Mouse (Mus musculus) layer of hippocampus, postnatal 14 days (tissue): ENCODE results near the gene Smg6. TPM values are rescaled to one million over a fixed set of nuclear protein-coding genes. Genes with fewer than 3 reads are reported as not detected.
"Not testable (repeated sequence)": the region's sequence is repeated elsewhere in the genome, so short reads cannot be mapped to it uniquely, and the experiment has no call there.

Source experiments
- DNase-seq, 2 experiments: peaks; one replicate each; pipeline ENCODE4 v3.0.0; 2021 to 2022; ENCODE audit warnings: low spot score in 2 of 2, mixed read lengths in 1 of 2
- total RNA-seq, 2 experiments: library from RNA; stranded (reverse); gene quantifications; 2 replicates each; pipeline ENCODE4 v1.2.3; 2021

The Smg6 gene
- total RNA-seq, 2 experiments from 2014 or later, result 23.8 to 24.9 TPM

DNA sequence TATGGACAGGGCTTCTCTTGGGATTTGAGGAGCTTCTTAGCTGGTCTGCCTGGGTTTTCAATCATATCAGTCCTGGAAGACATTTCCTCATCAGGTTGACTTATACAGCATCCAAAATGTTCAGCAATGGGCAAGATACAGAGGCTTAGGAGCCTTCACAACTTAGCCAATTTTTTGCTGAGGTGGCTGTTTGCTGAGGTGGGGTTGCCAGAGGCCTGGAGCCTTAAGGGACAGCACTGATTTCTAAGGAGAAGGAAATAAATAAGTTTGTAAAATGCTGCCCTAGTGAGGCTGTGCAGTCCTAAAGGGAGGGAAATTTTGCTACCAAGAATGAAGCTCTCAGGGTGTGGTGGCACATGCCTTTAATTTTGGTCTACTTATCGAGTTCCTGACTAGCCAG lies 65.7 kb downstream of the Smg6 start:
- DNase-seq, result no peak

DNA sequence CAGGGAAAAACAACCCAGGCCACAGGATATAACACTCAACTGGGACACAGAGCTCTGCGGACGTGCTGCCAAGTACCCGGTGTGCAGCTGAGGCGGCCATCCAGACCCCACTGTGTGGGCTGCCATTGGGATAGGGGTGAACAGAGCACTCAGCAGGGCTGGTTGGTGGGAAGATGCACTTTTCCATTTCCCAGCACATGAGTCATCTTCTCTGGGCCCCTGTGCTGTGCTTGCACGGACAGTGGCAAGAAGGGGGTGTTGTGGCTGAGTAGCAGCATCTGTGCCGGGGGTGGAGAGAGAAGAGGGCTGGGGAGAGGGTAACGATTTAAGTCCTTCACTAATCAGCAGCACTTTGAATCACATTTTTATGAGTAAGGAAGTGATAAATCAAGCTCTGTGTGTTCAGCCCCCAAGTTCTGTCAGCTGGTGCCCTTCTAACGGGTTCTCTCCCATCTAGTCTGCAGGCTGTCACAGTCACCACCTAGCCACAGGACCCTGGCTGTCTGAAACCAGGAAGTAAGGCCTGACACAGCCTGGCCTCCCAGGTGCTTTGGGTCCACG lies 66.9 kb downstream of the Smg6 start:
- no peak for DNase-seq

DNA sequence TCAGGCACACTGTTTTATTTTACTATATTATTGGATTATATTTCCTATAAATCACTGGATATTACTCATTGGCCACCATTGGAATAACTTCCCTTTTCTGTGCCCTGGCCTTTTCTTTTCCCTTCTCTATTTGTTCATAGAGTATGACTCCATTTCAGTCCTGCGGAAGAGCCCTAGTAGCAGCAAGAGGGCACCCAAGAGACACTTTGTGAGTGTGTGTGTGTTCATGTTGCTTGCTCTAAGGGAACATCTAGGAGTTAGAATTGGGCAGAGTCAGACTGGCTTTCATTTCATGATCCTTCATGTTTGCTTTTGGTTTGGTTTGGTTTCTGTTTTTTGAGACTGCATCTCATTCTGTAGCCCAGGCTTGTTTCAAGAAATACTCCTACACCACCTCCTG lies 68.5 kb downstream of the Smg6 start:
- no peak for DNase-seq

DNA sequence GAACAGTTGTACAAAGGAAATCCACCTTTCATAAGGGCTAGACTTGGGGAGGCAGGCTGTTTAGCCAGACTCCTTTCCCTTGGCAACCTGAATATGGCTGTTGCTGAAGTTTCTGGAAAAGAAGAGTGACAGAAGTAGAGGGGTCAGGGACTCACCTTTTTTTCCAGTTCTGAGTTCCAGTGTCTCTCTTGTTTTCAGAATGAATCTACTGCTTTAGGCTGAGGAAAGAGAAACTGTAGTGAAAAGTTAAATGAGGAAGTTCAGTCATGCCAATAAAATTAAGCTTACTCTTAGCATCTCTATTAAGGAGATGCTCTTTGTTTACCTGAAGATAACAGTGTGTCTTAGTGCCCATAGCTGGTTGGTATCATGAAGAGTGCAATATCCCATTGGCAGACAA lies 69.2 kb downstream of the Smg6 start:
- no peak for DNase-seq

DNA sequence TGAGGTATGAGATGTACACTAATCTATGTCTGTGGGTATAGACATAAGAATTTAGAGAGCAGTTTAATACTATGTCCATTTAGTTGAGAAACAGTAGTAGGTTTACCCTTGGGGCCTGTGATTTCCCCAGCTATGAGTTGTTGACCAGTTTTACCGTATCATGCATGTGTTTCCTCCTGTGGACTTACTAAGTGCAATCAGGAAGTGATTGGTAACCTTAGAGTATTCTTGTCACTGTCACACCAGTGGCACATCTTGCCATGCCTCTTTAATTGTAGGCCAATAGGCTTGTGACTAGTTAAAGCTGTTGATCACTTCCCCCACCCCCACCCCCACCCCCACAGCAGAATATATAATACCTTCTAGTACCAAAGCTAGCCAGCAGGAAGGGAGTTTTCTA lies 70.9 kb downstream of the Smg6 start:
- DNase-seq, result no peak

DNA sequence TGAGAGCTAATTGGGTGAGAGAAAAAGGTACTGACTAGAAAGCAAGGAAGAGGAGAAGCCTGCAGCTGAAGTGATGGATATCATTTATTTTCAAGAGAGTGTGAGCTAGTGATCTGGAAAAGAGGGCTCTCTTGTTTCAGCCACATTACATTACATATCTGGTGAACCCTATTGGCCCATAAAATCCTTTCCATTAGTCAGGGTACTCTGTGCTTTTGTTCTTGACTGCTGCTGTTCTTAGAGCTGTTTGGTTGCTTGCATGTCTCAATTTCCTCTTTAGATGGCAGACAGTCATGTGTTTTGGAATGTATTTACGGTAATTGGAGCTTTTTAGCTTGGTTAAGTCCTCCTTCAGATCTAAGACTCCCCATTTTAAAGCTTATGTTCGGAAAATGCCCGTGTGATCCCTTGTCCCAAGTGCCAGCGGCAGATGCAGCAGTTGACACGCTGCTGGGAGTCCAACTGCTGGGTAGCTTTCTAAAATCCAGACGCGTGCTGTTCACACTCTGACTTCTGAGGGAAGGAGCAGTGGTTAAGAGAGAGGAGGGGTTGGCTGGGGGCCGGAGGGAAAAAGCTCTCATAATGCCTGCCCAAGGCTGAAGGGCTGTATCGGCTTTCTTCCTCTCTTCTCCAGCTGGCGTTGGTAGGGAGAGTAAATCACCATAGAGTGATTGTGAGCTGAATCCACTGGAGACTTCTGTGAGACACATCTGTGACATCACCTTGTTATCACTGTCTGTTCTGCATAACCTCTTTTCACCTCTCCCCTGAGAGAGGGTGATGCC lies 75.4 kb downstream of the Smg6 start:
- DNase-seq, result no peak

DNA sequence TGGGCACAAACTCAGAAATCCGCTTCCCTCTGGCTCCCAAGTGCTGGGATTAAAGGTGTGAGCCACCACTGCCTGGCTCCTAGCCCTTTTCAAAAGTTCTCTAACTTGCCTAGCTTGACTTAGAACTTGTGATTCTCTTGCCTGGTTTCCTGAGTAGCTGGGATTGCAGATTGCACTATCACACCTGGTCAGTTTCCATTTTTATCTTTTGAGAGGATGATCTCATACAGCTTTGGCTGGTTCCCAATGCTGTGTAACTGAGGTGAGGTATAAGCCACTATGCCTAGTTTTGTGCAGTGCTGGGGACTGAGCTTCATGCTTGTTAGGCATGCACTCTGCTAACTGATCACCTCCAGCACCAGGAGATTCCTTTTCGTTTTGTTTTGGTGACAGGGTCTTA lies 82.6 kb downstream of the Smg6 start:
- no peak for DNase-seq

DNA sequence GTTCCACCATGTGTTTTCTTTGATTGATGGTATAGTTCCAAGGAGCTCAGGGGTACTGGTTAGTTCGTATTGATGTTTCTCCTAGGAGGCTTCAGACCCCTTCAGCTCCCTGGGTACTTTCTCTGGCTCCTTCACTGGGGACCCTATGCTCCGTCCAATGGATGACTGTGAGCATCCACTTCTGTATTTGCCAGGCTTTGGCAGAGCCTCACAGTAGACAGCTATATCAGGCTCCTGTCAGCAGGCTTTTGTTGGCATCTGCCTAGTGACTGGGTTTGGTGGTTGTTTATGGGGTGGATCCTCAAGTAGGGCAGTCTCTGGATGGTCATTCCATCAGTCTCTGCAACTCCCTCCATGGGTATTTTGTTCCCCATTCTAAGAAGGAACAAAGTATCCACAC lies 83.9 kb downstream of the Smg6 start:
- not testable (repeated sequence) for DNase-seq

DNA sequence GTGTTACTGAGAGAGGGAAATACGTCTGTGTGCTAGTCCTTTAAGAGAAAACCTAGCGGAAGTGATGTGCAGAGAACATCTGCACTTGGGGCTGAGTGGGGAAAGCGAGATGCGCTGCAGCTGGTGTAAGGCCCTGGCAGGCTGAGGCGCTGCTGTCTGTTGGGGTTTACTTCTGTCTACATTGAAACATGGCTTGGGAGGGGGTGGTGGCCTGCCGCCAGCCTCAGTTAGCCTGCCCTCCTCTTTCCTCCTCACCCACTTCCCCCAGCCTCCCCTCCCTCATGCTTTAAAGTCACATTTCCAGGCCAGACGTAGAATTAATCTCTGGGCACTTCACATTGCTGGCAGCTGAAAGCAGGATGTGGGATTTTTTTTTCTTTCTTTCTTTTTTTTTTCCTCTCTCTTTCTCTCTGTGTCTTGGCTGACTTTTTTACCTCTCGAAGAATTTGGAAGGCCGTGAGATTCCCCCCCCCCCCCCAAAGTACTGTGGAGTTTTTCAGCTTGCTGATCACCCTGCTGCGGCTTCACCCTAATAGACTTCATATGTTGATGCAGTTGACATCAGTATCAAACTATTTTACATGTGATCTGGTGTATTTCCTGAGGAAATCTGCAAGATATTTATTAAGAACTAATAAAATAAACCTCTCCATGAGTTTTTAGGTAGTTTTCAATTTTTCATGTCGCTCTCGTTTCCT lies 87.5 kb downstream of the Smg6 start:
- DNase-seq, result peak in 1 of 2 experiments; percentile 39

DNA sequence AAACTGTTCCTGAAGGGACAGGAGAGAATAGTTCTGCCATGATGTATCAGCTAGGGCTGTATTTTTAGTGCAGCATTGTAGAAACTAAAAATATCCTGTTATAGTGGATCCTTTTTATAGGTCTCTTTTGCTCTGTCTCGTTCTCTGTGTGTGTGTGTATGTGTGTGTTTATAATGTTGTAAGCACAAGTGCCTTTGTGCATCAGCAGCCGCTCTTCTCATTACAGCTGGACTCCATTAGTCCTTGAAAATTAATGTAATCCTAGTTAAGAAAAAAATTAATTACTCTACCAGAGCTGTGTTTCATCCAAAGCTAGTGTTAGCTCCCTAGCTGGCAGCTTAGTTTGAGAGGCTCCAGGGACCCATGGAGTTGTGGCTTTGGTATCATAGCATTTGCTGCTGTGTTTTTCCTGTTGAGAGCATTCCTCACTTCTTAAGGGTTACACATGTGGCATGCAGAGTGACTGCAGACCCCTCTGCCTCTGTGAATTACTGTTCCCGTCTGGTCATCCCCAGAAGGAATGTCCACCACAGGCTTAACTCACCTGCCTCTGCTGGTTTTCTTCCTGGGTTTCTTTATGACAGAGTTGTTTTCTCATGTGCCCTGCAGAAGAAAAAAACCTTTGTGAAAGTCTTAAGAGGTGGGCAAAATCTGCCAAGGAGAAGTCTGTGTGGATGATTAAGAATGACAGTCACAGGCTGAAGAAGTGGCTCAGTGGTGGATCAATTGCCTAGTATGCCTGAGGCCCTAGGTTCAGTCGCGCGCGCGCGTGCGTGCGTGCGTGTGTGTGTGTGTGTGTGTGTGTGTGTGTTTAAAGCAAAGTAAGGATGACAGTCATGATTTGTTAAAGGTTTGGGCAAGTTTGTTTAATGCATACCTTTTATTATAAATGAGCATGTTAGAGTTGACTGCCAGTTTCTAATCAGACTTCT lies 88.4 kb downstream of the Smg6 start:
- DNase-seq, result no peak

DNA sequence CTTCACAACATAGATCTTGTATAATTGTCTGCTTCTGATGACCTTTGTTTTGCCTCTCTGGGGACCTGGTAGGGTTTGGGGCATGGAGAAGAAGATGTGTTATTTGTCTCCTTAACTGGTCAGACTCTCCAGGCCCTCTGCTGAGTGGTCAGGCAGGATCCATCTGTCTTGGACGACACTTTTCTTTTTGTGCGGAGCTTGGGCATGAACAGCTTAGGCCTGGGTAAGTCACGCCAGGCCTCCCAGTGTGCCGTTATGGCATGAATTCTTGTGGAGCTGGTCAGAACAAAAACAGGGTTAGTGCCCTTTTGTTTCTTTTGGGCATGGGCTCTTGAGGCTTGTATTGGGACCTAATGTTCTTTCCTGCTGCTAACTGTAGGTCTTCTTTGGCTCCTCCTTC lies 89.2 kb downstream of the Smg6 start:
- peak in 1 of 2 experiments; percentile 18 for DNase-seq

DNA sequence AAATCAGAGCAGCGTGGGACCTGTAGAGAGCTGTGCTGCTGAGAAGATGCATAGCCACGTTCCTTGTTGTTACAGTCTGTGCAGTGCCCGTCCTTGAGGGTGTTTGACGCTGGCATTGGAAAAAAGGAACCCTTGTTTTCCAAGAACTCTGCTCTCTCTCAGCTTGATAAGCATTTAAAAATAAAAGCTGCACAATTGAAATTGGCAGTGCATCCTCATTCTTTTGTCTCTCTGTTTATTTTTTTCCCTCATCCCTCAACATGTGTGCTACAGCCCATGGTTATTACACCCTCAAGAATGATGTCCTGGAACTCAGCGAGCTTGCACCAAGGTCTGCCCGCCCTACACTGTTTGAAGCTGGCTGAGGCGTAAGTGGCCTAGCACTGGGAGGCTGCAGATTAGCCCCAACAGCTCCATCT lies 89.8 kb downstream of the Smg6 start:
- peak in 1 of 2 experiments; percentile 31 for DNase-seq

DNA sequence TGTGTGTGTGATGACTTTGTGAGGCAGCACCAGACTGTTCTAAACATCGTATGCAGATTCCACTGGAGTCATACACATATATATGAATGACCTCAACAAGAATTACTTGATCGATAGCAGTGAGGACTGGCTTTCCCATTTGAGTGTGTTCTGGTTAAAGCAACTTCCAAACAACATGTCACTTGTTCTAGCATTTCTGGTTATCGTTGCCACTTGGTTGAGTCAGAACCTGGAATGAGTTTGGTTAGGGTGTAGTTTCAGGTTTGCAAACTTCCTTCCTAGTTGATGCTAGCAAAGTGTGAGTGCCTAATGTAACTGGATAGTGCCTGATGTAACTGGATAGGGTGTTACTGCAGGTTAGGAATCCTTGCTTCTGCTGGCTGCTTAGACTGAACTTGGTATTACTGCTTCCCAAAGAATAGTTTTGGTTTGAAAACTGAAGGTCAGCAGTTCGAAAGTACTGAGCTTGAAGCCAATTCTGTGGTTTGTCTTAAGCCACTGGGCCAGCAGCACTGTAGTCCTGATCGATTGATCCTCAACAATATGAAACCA lies 90.8 kb downstream of the Smg6 start:
- no peak for DNase-seq

DNA sequence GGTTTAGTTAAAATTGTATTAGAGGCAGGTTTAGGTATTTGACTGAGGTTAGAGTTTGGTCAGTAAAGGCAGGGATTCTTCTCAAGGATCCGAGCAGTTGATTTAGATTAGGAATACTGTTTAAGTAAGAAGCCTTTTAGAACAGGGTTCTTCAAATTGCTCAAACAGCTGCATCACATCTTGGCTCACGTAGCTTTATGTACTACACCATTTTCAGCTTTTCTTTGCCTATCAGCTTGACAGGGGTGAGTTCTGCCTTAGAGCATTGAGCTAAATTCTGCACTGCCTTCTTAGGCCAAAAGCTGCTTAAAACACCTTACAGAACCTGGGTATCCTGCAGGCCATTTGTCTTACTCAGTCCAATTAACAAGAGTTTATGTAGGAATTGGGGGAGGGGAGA lies 92.2 kb downstream of the Smg6 start:
- no peak for DNase-seq

DNA sequence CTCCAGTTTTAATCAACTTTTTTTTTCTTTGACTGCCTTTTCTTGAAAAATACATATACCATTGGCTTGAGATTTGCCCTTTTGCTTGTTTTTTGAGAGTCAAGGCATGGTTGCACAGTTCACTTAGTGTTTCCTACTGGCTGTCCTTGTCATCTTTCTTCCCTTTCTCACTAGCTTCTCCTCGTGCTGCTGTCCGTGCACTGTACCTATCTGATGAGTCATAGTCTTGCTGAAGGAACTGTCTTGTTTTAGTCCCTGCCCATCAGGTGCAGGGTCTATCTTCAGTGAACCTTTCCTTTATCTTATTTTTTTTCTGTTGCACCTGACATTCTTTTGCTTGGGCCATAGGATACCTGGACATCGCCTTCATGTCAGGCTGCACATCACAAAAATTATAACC lies 101.4 kb downstream of the Smg6 start:
- DNase-seq, result no peak

DNA sequence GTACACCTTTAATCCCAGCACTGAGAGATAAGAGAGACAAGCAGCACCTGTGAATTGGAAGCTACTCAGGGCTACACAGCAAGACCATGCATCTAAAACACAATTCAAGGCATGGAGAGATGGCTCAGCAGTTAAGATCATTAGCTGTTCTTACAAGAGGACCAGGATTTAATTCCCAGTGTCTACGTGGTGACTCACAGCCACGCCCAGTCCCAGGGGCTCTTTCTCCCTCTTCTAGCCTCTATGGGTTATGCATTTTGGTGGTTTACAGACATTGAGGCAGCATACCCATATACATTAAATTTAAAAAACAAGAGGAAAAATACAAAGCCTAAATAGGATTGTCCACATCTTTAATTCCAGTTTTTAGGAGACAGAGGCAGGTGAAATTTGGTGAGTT lies 102.0 kb downstream of the Smg6 start:
- DNase-seq, result no peak

DNA sequence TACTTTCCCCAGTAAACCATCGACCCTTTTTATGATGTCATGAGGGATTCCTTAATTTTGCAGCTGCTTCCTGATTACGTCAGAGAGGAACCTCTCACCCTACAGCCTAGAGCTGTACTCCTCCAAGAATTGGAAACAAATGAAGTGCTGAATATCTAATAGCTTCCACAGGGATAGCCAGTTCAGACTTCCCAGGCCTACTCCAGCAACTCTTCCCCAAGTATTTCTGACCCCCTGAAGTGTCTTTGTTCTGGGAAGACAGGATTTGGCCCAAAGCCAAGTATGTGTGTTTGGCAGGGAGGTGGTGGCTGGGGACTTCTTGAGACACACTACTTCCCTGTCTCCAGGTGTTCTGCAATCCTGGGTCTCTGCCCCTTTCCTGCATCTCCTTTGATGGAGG lies 105.6 kb downstream of the Smg6 start:
- DNase-seq, result no peak

DNA sequence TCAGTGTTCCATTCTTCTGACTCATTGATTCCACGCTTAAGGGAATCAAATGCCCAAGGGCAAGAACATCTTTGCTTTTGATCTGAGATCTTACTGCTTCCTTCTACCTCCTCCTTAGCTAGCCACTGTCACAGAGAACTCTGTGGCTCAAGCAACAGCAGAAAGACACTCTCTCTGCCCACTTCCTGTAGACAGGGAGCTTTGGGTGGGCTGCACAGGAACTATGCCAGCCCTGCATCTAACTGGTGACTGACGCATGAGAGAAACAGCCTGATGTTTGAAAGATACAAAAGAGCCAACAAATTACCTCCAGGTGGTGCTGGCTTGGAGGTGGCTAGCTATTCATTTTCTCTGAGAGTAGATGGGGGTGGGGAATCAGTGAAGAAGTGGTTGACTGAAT lies 107.3 kb downstream of the Smg6 start:
- no peak for DNase-seq

DNA sequence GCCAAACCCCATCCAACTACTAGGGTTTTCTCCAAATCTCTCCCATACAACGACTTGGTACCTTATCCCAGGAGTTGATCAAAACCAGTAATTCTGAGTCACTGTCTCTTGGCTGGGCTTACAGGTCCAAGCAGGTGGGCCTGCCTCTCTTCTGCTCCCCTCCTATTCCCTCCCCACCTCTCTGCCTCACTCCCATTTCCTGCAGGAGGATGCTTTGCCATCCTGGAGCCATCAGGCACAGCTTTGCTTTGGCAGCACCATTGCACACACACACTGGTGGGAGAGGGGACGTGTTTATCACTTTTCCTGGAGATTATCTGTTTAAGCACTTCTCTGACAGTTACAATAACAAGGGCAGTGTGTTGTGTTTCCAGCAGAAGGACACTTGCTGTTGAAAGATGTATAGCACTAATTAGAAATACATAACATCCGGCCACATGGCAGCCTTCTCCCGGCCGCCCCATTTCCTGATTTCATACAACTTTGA lies 108.0 kb downstream of the Smg6 start:
- peak in 1 of 2 experiments; percentile 28 for DNase-seq

DNA sequence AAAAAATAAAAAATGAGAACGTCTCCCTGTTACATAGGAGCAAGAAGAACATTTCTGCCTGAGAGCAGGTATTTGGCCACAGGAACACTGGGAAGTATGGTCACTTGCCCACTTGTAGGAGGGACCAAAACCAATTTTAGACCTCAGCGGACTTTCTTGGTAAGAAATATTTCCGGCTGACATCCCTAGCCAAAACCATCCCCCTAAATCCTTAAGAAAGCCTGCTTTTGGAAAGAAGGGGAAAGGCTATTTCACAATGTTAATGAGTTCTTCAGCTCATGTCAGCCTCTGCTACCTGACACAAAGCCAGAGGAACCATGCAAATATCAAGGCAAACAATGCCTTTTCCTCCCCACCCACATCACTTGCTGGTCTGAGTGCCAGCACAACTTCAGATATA lies 108.5 kb downstream of the Smg6 start:
- no peak for DNase-seq

DNA sequence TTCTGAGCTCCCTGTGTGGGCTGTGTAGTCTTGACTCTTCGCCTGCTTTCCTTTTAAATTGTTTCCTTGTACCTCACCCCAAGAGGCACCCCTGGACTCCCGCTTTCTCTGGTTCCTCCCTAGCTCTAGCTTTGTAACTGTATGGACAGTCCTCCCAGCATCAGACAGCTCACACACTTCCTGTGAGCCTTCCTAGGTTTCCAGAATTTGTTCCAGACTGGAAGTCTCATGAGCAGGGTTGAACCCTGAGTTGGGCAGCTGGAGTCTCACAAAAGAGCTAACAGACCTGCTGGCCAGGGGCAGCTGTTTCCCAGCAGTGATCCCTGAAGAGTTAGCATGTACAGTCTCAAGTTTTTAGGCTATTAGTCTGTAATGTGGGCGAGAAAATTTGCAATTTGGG lies 118.7 kb downstream of the Smg6 start:
- no peak for DNase-seq
